9 mouse cellular contexts compared by ENCODE assay signal in genomic region chr7:45335056-45335455, GRCm38 (mm10). TPM values are rescaled to one million over a fixed set of nuclear protein-coding genes. Genes with fewer than 3 reads are reported as not detected.
DNase-seq lines count a peak whose midpoint lies in the region; ATAC-seq and TF ChIP-seq lines count a peak whose summit lies in the region.
"Had no signal": no experiment of that assay in that cellular context is flagged by ENCODE, and none has a peak within 500 bp of the region (broad histone marks: within the 10 kb centered on the region; RNA-seq: fewer than 3 reads in every experiment).

Hrc (plus strand) TSS chr7:45335290.

- peak within 1 kb of the TSS; percentile 72 for H3K4me3 ChIP-seq in testis, adult 2 months (ENCODE audit: control insufficient read depth, low read depth, low read length)
- H3K4me3 ChIP-seq in limb, embryonic 11.5 days (ENCODE audit: low read depth, low read length) = no peak within 1 kb of the TSS

- no peak for DNase-seq in testis, postnatal 14 days (ENCODE audit: low spot score)
- DNase-seq in heart, adult 9 months (ENCODE audit: low spot score in 2 of 2) = peak; percentile 72 to 73
- DNase-seq in limb, embryonic 11.5 days (ENCODE audit: low spot score) = no peak
- no peak for DNase-seq in thymus, postnatal 25 days
- DNase-seq in layer of hippocampus, adult 9-11 months = no peak
- DNase-seq in kidney, adult 9 months = no peak

- TF ChIP-seq CTCF in testis, adult 2 months (IDR thresholded peaks at IDR 0.05; ENCODE audit: control insufficient read depth, insufficient read depth, insufficient replicate concordance, low read depth, low read length) = no peak

- H3K4me2 ChIP-seq in limb, embryonic 11.5 days (ENCODE audit: low read depth, severe bottlenecking) = peak within 1 kb of the TSS; percentile 83; the same call in 1 of the 2 replicates

- H3K9ac ChIP-seq in limb, embryonic 11.5 days (ENCODE audit: low read length) = no peak within 1 kb of the TSS

- H3K9me3 ChIP-seq in limb, embryonic 11.5 days (ENCODE audit: control insufficient read depth, low read length) = no peaks in the 10 kb centered on the region

- TF ChIP-seq POLR2A in testis, adult 2 months (IDR thresholded peaks at IDR 0.05; ENCODE audit: control insufficient read depth, low read depth, low read length) = no peak

- 24% methylated on average over 5 of the region's 5 CpGs for WGBS in limb, embryonic 11.5 days

- no peak within 1 kb of the TSS for H3K27ac ChIP-seq in testis, adult 2 months (ENCODE audit: control insufficient read depth, insufficient read depth, low read depth, low read length)
- no peak within 1 kb of the TSS for H3K27ac ChIP-seq in limb, embryonic 11.5 days (replicated peaks; ENCODE audit: low read depth, low read length)

- no peak for ATAC-seq in limb, embryonic 11.5 days (ENCODE audit: insufficient number of reproducible peaks, low FRiP score, low TSS enrichment, low read depth)
- ATAC-seq in CD4-positive, CD25-positive, alpha-beta regulatory T cell, adult 4 months = no peak
- ATAC-seq: Patski had no signal

- H3K36me3 ChIP-seq in testis, adult 2 months (ENCODE audit: control insufficient read depth, insufficient read depth, low read length) = no peaks in the 10 kb centered on the region
- H3K36me3 ChIP-seq in limb, embryonic 11.5 days (ENCODE audit: control insufficient read depth, insufficient read depth, low read length) = no peaks in the 10 kb centered on the region

- peaks cover 33% of the 10 kb centered on the region for H3K4me1 ChIP-seq in testis, adult 2 months (ENCODE audit: control insufficient read depth, insufficient read depth, low read length)
- H3K4me1 ChIP-seq in limb, embryonic 11.5 days (ENCODE audit: control insufficient read depth, insufficient read depth, low read length) = peaks cover 29% of the 10 kb centered on the region

- H3K27me3 ChIP-seq in testis, adult 2 months (ENCODE audit: control insufficient read depth, insufficient read depth, low read length) = no peaks in the 10 kb centered on the region; the same call in 1 of the 2 replicates
- peaks cover 2% of the 10 kb centered on the region; the same call in 1 of the 2 replicates for H3K27me3 ChIP-seq in limb, embryonic 11.5 days (ENCODE audit: control insufficient read depth, insufficient read depth, low read length)
- H3K27me3 ChIP-seq: Patski had no signal

RNA-seq across cellular contexts. Expression of gene Hrc, which starts in this region (rescaled TPM):
- 0.10 and 0.22 TPM in 2 replicates for polyA plus RNA-seq in testis, adult 2 months (2012; rRNA removed)
- 0.52 and 0.83 TPM in 2 replicates for polyA plus RNA-seq in limb, embryonic 11.5 days (2014; fragmentation: Nextera tagmentation; extraction: Ambion mirVana)
- polyA plus RNA-seq in CD4-positive, CD25-positive, alpha-beta regulatory T cell, adult 4 months (2017; shearing (Covaris generic)) = not detected

Comparison
In these comparisons a context has a peak if more than half of its experiments do, and no peak if none do; other contexts are left out.
1. DNase-seq: peak in heart, adult 9 months (2 of 2); none in testis, postnatal 14 days (single experiment), limb, embryonic 11.5 days (single experiment), thymus, postnatal 25 days (single experiment), layer of hippocampus, adult 9-11 months (single experiment) and kidney, adult 9 months (single experiment).